Mouse (Mus musculus): Measurements from ENCODE around the gene Nr3c2.

DNA sequence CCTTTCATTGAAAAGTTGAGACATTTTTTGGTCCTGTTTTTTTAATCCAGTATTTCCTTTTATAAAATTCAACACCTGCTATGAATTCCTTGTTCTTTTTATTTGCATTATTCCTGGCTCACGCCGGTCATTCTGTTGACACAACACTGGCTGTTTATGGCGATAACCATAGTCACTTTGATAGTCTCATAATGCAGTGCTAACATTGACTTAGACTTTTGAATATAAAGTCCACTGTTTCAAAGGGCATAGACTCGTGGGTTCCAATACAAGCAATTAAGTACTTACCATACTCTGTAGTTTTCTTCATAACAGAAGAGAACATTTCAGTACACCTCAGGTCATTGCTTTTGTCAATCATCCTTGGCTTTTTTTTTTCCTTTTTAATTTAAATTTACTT, 14.0 kb downstream of the Nr3c2 start:
- TF ChIP-seq CTCF (IDR thresholded peaks at IDR 0.05; ENCODE audit: extremely low read depth, insufficient read depth, low read length) (no peak), POLR2A (IDR thresholded peaks at IDR 0.05; ENCODE audit: extremely low read depth, insufficient read depth, low read length) (no peak)
